Mouse (Mus musculus) neural tube, embryonic 12.5 days (tissue): ENCODE results near the gene Lmbrd2. TPM values are rescaled to one million over a fixed set of nuclear protein-coding genes. Genes with fewer than 3 reads are reported as not detected.
"Not testable (repeated sequence)": the region's sequence is repeated elsewhere in the genome, so short reads cannot be mapped to it uniquely, and the experiment has no call there.

ENCODE experiments used
- ATAC-seq: fragments of 200-750 bp; cut with Nextera tagmentation; 2 replicates; pipeline ENCODE4 v1.8.0; 2017; ENCODE audit warnings: low read depth, mild to moderate bottlenecking, moderate TSS enrichment, moderate library complexity; ENCODE audit not compliant: low FRiP score
- H3K27ac ChIP-seq: fragments of 300-500 bp; sonication (generic); 2 replicates; pipeline ENCODE4 v1.5.1; 2016
- H3K27me3 ChIP-seq: fragments of 300-500 bp; sonication (generic); replicated peaks from 2 replicates; pipeline ENCODE4 v1.6.1; 2016; ENCODE audit warnings: mild to moderate bottlenecking
- H3K36me3 ChIP-seq: fragments of 300-500 bp; sonication (generic); 2 replicates; pipeline ENCODE4 v1.6.1; 2016; ENCODE audit warnings: mild to moderate bottlenecking
- H3K4me1 ChIP-seq: fragments of 300-500 bp; sonication (generic); 2 replicates; pipeline ENCODE4 v1.6.1; 2016
- H3K4me2 ChIP-seq: fragments of 300-500 bp; sonication (generic); replicated peaks from 2 replicates; pipeline ENCODE4 v1.6.1; 2016; ENCODE audit warnings: mild to moderate bottlenecking
- H3K4me3 ChIP-seq: fragments of 300-500 bp; sonication (generic); 2 replicates; pipeline ENCODE4 v1.5.1; 2016
- H3K9ac ChIP-seq: fragments of 300-500 bp; sonication (generic); 2 replicates; pipeline ENCODE4 v1.6.1; 2016; ENCODE audit warnings: mild to moderate bottlenecking
- H3K9me3 ChIP-seq: fragments of 300-500 bp; sonication (generic); 2 replicates; pipeline ENCODE4 v1.6.1; 2016; ENCODE audit warnings: mild to moderate bottlenecking
- WGBS: fragments of 180-500 bp; shearing (Covaris S2); methylation state at CpG from one replicate; pipeline ENCODE4 v1.1.7; 2016; 5-methylcytosine and 5-hydroxymethylcytosine counted together
- polyA plus RNA-seq: library from polyadenylated mRNA; unstranded; fragments of >200 nt; fragmentation: Nextera tagmentation; extraction: Ambion mirVana; gene quantifications from 2 replicates; pipeline ENCODE4 v1.2.1, GENCODE M21; 2016

The Lmbrd2 gene
- polyA plus RNA-seq, 1 experiment from 2014 or later = 3.3 TPM

DNA sequence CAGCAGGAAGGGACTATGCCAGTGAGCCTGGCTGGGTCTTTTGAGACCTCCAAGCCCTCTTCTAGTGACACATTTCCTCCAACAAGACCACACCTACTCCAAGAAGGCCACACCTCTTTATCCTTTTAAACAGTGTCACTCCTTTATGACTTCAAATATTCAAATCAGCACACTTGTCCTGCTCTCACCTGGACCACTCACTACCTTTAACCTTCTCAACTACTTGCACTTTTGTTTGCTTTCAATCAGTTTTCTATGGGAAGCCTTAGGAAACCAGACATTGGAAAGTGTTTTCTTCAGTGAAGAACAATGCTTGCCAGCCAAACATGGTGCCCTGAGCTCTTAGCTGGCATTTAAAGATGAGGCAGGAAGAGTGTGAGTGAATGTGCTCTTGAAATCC lies 15.0 kb downstream of the Lmbrd2 start, which contains the start of gene Skp2:
TSS of gene Skp2 (minus strand) at position 101 of the 400 bp plus-strand sequence.
- Histone ChIP-seq H3K36me3 (peaks cover 21% of the 10 kb centered on the region), H3K27me3 (no peaks in the 10 kb centered on the region), H3K4me1 (no peaks in the 10 kb centered on the region), H3K4me3 (no peak within 1 kb of the TSS), H3K9me3 (no peaks in the 10 kb centered on the region), H3K27ac (no peak within 1 kb of the TSS), H3K4me2 (no peak within 1 kb of the TSS), H3K9ac (no peak within 1 kb of the TSS)
- no peak for ATAC-seq

DNA sequence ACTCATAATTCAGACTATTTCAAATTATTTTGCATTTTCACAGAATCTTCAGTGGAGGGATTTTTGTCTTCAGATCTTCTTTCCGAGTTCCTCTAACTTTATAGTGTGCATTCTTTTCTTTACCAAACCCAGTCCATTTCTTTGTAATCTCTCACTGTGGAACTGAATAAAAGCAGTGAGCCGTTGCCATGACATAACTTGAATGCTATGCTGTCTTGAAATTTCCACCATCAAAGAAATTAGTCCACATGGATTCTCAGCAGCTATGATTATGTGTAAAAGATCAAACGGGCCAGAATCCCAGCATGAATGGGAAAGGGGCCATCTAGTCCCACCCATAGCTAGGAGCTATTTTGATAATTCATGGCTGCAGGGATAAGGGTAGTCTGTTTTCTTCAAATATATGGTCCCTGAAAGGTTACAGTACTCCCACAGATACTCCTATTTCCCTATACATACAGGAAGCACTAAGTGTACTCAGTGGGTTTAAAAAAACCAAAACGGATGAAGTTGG lies 22.3 kb downstream of the Lmbrd2 start:
- WGBS = 75% methylated on average over 4 of the region's 4 CpGs
- Histone ChIP-seq H3K4me2 (no peak overlapping the region), H3K36me3 (peaks cover 16% of the 10 kb centered on the region), H3K4me3 (no peak overlapping the region), H3K4me1 (no peaks in the 10 kb centered on the region), H3K9me3 (no peaks in the 10 kb centered on the region), H3K9ac (no peak overlapping the region), H3K27me3 (no peaks in the 10 kb centered on the region), H3K27ac (no peak overlapping the region)
- no peak for ATAC-seq

GRCm38 (mm10) chr15:9164125-9164524 lies 23.8 kb downstream of the Lmbrd2 start:
- no peak for ATAC-seq
- no peaks in the 10 kb centered on the region for H3K4me1 ChIP-seq
- 65% methylated on average over 6 of the region's 6 CpGs for WGBS

GRCm38 (mm10) chr15:9177038-9177437 lies 36.7 kb downstream of the Lmbrd2 start:
- ATAC-seq = no peak
- no peaks in the 10 kb centered on the region for H3K4me1 ChIP-seq
- H3K4me3 ChIP-seq = no peak overlapping the region
- WGBS = 96% methylated on average over 3 of the region's 3 CpGs
- H3K4me2 ChIP-seq = no peak overlapping the region
- no peaks in the 10 kb centered on the region for H3K9me3 ChIP-seq
- no peak overlapping the region for H3K9ac ChIP-seq
- H3K27me3 ChIP-seq = no peaks in the 10 kb centered on the region
- H3K36me3 ChIP-seq = peaks cover 25% of the 10 kb centered on the region
- no peak overlapping the region for H3K27ac ChIP-seq

More at GRCm38 (mm10) chr15:9164125-9164524, 23.8 kb downstream of the Lmbrd2 start:
- Histone ChIP-seq H3K27me3 (no peaks in the 10 kb centered on the region), H3K4me3 (no peak overlapping the region), H3K27ac (no peak overlapping the region), H3K4me2 (no peak overlapping the region), H3K9me3 (no peaks in the 10 kb centered on the region), H3K36me3 (peaks cover 25% of the 10 kb centered on the region), H3K9ac (no peak overlapping the region)

DNA sequence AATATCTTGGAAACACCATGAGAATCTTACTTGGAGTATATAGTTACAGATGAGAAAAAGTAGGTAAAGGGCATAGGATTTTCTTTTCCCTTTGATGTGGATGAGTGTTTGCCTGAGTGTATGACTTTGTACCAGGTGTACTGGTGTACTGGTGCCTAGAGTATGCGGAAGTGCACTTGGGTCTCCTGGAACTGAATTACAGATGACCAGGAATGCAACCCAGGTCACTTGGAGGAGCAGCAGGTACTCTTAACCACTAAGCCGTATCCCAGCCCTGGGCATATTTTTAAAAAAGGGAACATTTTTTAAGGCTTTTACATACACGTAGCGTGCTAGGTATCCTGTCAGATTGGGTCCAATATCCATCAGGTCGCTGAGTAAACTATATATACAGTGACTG lies 43.6 kb downstream of the Lmbrd2 start:
- Histone ChIP-seq H3K9ac (no peak overlapping the region), H3K4me2 (no peak overlapping the region), H3K4me3 (no peak overlapping the region), H3K27ac (no peak overlapping the region), H3K36me3 (peaks cover 25% of the 10 kb centered on the region), H3K9me3 (no peaks in the 10 kb centered on the region), H3K4me1 (no peaks in the 10 kb centered on the region), H3K27me3 (no peaks in the 10 kb centered on the region)
- 95% methylated on average over 5 of the region's 5 CpGs for WGBS
- ATAC-seq = no peak

DNA sequence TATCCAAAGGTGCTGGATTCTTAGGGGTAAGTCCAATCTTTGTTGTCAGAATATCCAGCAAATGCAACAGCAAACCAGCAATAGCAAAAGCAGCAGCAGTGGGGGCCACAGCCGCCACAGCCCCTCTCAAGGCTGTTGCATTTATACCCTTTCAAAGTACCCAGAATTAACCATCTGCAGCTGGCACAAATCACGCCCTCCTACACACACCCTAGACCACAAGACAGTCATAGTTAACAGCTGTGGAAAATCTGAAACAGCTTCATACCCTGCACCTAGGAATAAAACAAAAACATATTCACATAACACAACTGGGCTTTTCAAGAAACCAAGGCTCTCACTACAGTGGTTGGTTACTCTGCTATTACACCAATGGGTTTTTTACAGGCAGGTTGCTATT lies 49.4 kb downstream of the Lmbrd2 start:
- Histone ChIP-seq H3K36me3 (peaks cover 26% of the 10 kb centered on the region), H3K9me3 (no peaks in the 10 kb centered on the region), H3K27ac (no peak overlapping the region), H3K4me3 (no peak overlapping the region), H3K4me1 (no peaks in the 10 kb centered on the region), H3K4me2 (no peak overlapping the region), H3K9ac (no peak overlapping the region), H3K27me3 (no peaks in the 10 kb centered on the region)
- no peak for ATAC-seq
- WGBS = 96% methylated on average over 2 of the region's 2 CpGs

DNA sequence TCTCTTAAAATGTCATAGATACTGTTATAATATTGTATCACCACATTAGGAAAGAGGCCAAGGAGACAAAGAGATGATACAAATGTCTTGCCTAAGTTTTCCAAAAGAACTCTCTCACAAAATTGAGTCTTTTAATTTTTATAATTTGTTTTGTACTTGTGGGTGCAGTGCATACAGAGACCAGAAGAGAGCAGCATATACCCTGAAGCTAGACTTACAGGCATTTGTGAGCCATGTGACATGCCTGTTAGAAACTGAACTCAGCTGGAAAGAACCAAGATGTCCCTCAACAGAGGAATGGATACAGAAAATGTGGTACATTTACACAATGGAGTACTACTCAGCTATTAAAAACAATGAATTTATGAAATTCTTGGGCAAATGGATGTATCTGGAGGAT lies 52.3 kb downstream of the Lmbrd2 start:
- H3K9ac ChIP-seq, H3K9me3 ChIP-seq, H3K27ac ChIP-seq, H3K4me1 ChIP-seq, H3K27me3 ChIP-seq, H3K4me2 ChIP-seq, H3K4me3 ChIP-seq, ATAC-seq: not testable (repeated sequence)
- H3K36me3 ChIP-seq = peaks cover 27% of the 10 kb centered on the region

DNA sequence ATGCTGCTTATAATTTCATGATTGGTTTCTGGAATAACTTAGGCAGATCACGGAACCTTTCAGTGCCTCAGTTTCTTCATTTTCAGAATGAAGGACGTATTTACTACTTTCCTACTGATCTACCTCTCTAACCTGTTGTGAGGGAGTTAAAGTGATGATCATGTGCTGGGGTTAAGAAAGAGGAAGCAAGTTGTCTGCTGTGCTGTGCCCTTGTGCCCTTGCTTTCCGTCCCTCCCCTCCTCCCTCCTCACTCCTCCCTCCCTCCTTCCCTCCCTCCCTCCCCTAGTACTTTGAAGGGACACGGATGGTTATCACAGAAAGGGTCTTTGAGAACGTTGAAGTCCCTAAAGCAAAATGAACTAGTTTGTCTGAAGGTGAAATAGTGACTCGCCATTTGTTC lies 58.1 kb downstream of the Lmbrd2 start:
- Histone ChIP-seq H3K9me3 (no peaks in the 10 kb centered on the region), H3K4me3 (no peak overlapping the region), H3K4me2 (no peak overlapping the region), H3K9ac (no peak overlapping the region), H3K27me3 (no peaks in the 10 kb centered on the region), H3K4me1 (no peaks in the 10 kb centered on the region), H3K36me3 (peaks cover 14% of the 10 kb centered on the region; the same call in 1 of the 2 replicates), H3K27ac (no peak overlapping the region)
- no peak for ATAC-seq
- WGBS = 51% methylated on average over 6 of the region's 6 CpGs

DNA sequence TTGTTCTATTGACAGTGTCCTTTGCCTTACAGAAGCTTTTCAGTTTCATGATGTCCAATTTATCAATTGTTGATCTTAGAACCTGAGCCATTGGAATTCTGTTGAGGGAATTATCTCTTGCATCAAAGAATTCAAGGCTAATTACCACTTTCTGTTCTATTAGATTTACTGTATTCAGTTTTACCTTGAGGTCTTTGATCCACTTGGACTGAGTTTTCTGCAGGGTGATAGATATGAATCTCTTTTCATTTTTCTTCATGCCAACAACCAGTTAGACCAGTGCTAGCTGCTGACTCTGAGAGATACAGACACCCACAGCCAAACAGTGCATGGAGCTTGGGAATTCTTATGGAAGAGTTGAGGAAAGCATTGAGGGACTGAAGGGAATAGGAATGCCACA lies 71.5 kb downstream of the Lmbrd2 start:
- no peak overlapping the region for H3K27ac ChIP-seq
- no peaks in the 10 kb centered on the region for H3K36me3 ChIP-seq
- no peaks in the 10 kb centered on the region for H3K4me1 ChIP-seq
- H3K9me3 ChIP-seq = no peaks in the 10 kb centered on the region
- H3K4me2 ChIP-seq = no peak overlapping the region
- H3K4me3 ChIP-seq = no peak overlapping the region
- ATAC-seq = no peak
- H3K27me3 ChIP-seq = no peaks in the 10 kb centered on the region
- H3K9ac ChIP-seq = no peak overlapping the region

DNA sequence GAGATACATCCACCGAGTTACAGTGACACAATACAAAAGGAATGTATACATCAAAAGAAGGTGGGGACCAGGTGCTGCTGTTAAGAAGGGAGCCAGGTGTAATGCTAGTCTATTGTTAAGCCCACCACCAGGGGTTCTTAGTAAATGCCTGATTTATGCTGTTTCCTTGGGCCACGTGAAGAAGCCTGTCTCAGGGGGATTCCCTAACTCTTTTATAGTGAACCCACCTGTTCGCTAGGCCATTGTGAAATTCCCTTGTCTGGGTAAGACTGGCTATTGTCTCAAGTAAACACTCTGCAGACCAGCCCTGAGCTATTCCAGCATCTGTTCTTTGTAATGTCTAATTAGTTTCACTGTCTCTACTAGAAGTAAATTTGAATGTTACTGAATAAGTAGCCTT lies 72.7 kb downstream of the Lmbrd2 start:
- H3K4me2 ChIP-seq, H3K27ac ChIP-seq, ATAC-seq, H3K9me3 ChIP-seq, H3K36me3 ChIP-seq, H3K27me3 ChIP-seq, H3K4me1 ChIP-seq, H3K9ac ChIP-seq, H3K4me3 ChIP-seq: not testable (repeated sequence)
- 63% methylated on average over 3 of the region's 3 CpGs for WGBS

DNA sequence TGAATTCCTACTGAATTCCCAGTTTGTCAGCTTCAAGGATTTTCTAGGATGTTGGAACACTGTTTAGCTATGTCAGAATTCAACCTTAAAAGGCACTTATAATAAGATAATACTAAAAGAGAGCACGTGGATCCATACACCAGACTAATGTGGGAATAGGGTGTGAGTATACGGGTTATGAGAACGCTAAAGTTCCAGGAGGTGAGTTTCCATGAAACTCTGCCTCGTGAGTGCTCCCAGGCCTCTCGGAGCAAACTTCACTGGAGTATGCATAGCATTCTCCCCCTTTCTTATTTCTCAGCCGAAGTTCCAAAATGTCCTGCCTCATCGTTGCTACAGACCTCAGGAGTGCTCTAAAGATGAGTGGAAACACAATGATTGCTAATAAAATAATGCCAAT lies 73.1 kb downstream of the Lmbrd2 start:
- H3K36me3 ChIP-seq, H3K4me1 ChIP-seq, H3K4me3 ChIP-seq, H3K9me3 ChIP-seq, ATAC-seq, H3K4me2 ChIP-seq, H3K27ac ChIP-seq, H3K27me3 ChIP-seq, H3K9ac ChIP-seq: not testable (repeated sequence)
- 93% methylated on average over 7 of the region's 7 CpGs for WGBS

GRCm38 (mm10) chr15:9216446-9216845 lies 76.1 kb downstream of the Lmbrd2 start:
- Histone ChIP-seq H3K4me2 (no peak overlapping the region), H3K36me3 (no peaks in the 10 kb centered on the region), H3K9ac (no peak overlapping the region), H3K27ac (no peak overlapping the region), H3K9me3 (no peaks in the 10 kb centered on the region), H3K27me3 (no peaks in the 10 kb centered on the region), H3K4me1 (no peaks in the 10 kb centered on the region), H3K4me3 (no peak overlapping the region)
- WGBS = 91% methylated on average over 5 of the region's 5 CpGs
- ATAC-seq = no peak

- not testable (repeated sequence) for H3K9ac ChIP-seq, H3K36me3 ChIP-seq, ATAC-seq, H3K9me3 ChIP-seq, H3K27ac ChIP-seq, H3K27me3 ChIP-seq, H3K4me1 ChIP-seq, H3K4me2 ChIP-seq, H3K4me3 ChIP-seq
- 84% methylated on average over 4 of the region's 4 CpGs for WGBS
These were observed 90.6 kb downstream of the Lmbrd2 start for GRCm38 (mm10) chr15:9230917-9231316.
